Mouse (Mus musculus): ENCODE results near the gene Ice1.

The Ice1 gene

GRCm38 (mm10) chr13:70641941-70642340, 4.5 kb upstream of the Ice1 start:
- no peak for ATAC-seq (ENCODE audit: insufficient number of reproducible peaks, low FRiP score, low TSS enrichment)

GRCm38 (mm10) chr13:70641381-70641780, 3.9 kb upstream of the Ice1 start:
- no peak for ATAC-seq (ENCODE audit: insufficient number of reproducible peaks, low FRiP score, low TSS enrichment)

GRCm38 (mm10) chr13:70639639-70640038, 2.2 kb upstream of the Ice1 start:
- no peak for ATAC-seq (ENCODE audit: insufficient number of reproducible peaks, low FRiP score, low TSS enrichment)

GRCm38 (mm10) chr13:70637662-70638291, 343 bp upstream of the Ice1 start:
- ATAC-seq (ENCODE audit: insufficient number of reproducible peaks, low FRiP score, low TSS enrichment) = peak; percentile 89

GRCm38 (mm10) chr13:70636706-70637105, 728 bp downstream of the Ice1 start:
- 0 out of 2 replicates have a peak, but pooled peaks have one; percentile 0 for ATAC-seq (ENCODE audit: insufficient number of reproducible peaks, low FRiP score, low TSS enrichment)

- no peak for ATAC-seq (ENCODE audit: insufficient number of reproducible peaks, low FRiP score, low TSS enrichment)
Measured at GRCm38 (mm10) chr13:70635591-70635990, 1.8 kb downstream of the Ice1 start.

GRCm38 (mm10) chr13:70626416-70626815, 11.0 kb downstream of the Ice1 start:
- no peak for ATAC-seq (ENCODE audit: insufficient number of reproducible peaks, low FRiP score, low TSS enrichment)

- ATAC-seq (ENCODE audit: insufficient number of reproducible peaks, low FRiP score, low TSS enrichment) = no peak
Measured at GRCm38 (mm10) chr13:70625665-70626064, 11.8 kb downstream of the Ice1 start.

GRCm38 (mm10) chr13:70624445-70624844, 13.0 kb downstream of the Ice1 start:
- ATAC-seq (ENCODE audit: insufficient number of reproducible peaks, low FRiP score, low TSS enrichment) = no peak

- no peak for ATAC-seq (ENCODE audit: insufficient number of reproducible peaks, low FRiP score, low TSS enrichment)
Measured at GRCm38 (mm10) chr13:70622461-70623057, 14.9 kb downstream of the Ice1 start.

- ATAC-seq (ENCODE audit: insufficient number of reproducible peaks, low FRiP score, low TSS enrichment) = no peak
Measured at GRCm38 (mm10) chr13:70621509-70621908, 15.9 kb downstream of the Ice1 start.

- ATAC-seq (ENCODE audit: insufficient number of reproducible peaks, low FRiP score, low TSS enrichment) = no peak
Measured at GRCm38 (mm10) chr13:70612837-70613236, 24.6 kb downstream of the Ice1 start.

- peak; percentile 73 for ATAC-seq (ENCODE audit: insufficient number of reproducible peaks, low FRiP score, low TSS enrichment)
Measured at GRCm38 (mm10) chr13:70610431-70611420, 26.7 kb downstream of the Ice1 start.

GRCm38 (mm10) chr13:70609632-70610031, 27.8 kb downstream of the Ice1 start:
- no peak for ATAC-seq (ENCODE audit: insufficient number of reproducible peaks, low FRiP score, low TSS enrichment)

GRCm38 (mm10) chr13:70605366-70605765, 32.1 kb downstream of the Ice1 start:
- no peak for ATAC-seq (ENCODE audit: insufficient number of reproducible peaks, low FRiP score, low TSS enrichment)

GRCm38 (mm10) chr13:70604723-70605122, 32.7 kb downstream of the Ice1 start:
- ATAC-seq (ENCODE audit: insufficient number of reproducible peaks, low FRiP score, low TSS enrichment) = no peak

- peak; percentile 75; the same call in 1 of the 2 replicates for ATAC-seq (ENCODE audit: insufficient number of reproducible peaks, low FRiP score, low TSS enrichment)
Measured at GRCm38 (mm10) chr13:70601566-70601965, 35.9 kb downstream of the Ice1 start.

GRCm38 (mm10) chr13:70599964-70600619, 37.3 kb downstream of the Ice1 start:
- no peak for ATAC-seq (ENCODE audit: insufficient number of reproducible peaks, low FRiP score, low TSS enrichment)

GRCm38 (mm10) chr13:70598941-70599340, 38.5 kb downstream of the Ice1 start:
- ATAC-seq (ENCODE audit: insufficient number of reproducible peaks, low FRiP score, low TSS enrichment) = no peak

- ATAC-seq (ENCODE audit: insufficient number of reproducible peaks, low FRiP score, low TSS enrichment) = no peak
Measured at GRCm38 (mm10) chr13:70596901-70597300, 40.5 kb downstream of the Ice1 start.
